Mouse (Mus musculus): Measurements from ENCODE around the gene Smyd5.
"Not testable (repeated sequence)": the region's sequence is repeated elsewhere in the genome, so short reads cannot be mapped to it uniquely, and the experiment has no call there.

The Smyd5 gene

DNA sequence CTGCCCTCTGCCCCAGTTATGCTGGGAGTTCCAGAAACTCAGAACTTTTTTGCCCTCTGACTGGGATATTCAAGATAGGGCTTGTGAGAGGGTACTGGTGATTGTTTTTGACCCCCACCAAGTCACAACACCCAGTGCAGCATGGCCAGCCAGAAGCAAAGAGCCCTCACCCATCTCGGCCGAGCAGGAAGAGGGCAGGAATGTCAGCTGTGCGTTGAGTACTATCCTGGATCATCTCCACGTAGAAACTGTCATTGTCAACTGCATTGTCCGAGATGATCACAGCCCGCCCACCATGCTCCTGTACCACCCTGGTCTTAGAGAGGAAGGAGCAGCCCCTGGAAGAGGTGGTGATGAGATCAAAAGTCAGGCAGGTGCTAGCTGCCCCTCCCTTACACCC, 15.6 kb downstream of the Smyd5 start:
- no peak for DNase-seq (ENCODE audit: low spot score in 2 of 2)

DNA sequence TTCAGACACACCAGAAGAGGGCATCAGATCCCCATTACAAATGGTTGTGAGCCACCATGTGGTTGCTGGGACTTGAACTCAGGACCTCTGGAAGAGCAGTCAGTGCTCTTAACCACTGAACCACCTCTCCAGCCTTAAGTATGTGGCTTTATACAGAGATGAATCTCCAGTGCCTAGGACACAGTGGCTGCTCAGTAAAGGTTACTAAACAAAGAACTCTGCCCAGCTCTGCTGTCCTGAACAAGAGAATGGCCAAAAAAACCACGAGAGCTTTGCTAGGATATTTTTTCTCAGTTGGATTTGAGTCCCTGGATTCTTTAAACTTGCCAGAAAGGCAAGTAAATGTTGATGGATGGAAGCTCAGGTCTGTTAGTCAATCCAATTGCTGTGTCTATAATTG, 18.4 kb downstream of the Smyd5 start:
- not testable (repeated sequence) for DNase-seq (ENCODE audit: low spot score in 2 of 2)

DNA sequence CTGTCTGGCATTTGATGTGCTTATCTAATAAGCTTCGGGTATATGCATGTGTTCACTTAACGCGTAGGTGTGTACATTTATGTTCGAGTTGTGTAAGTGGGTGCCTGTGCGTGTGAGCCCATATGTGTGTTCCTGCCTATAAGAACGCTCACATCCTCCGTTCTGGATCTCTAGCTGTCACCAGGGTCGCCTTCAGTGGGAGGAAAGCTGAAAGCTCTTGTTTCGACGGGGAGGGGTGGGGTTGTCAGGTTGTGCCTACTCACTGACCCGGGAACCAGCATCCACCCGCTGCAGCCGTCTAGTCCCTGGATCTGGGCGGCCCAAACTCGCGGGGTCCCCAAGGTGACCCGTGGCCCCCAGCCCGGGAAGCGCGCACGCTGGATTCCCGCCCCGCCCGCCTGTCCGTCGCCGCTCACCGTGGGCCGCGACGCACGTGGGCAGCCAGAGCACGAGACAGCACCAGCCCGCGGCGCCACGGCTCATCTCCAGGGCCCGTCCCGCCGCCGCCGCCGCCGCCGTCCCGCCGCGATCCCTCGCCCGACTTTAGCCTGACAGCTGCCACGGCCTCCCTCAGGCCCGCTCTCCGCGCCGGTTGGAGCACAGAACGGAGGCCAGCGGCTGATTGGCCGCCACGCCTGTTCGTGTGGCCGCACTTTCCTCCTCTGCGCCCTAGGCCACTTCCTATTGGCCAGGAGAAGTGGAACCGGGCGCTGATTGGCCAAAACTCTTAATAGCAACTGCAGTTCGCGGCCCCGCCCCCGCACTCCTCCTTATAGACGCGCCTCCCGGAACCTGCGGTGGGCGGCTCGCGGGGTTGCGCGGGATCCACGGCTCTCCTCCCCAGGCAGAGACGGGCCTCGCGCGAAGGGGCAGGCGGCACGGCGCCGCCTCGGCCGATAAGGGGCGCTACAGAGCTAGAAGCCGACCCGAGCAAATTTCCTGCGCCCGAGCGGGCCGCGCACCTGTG, 19.2 kb downstream of the Smyd5 start, which contains the start of gene Cct7:
Gene Cct7 (plus strand): TSS at position 818 of the 967 bp plus-strand sequence.
- DNase-seq (ENCODE audit: low spot score in 2 of 2), result peak; percentile 96 to 99

DNA sequence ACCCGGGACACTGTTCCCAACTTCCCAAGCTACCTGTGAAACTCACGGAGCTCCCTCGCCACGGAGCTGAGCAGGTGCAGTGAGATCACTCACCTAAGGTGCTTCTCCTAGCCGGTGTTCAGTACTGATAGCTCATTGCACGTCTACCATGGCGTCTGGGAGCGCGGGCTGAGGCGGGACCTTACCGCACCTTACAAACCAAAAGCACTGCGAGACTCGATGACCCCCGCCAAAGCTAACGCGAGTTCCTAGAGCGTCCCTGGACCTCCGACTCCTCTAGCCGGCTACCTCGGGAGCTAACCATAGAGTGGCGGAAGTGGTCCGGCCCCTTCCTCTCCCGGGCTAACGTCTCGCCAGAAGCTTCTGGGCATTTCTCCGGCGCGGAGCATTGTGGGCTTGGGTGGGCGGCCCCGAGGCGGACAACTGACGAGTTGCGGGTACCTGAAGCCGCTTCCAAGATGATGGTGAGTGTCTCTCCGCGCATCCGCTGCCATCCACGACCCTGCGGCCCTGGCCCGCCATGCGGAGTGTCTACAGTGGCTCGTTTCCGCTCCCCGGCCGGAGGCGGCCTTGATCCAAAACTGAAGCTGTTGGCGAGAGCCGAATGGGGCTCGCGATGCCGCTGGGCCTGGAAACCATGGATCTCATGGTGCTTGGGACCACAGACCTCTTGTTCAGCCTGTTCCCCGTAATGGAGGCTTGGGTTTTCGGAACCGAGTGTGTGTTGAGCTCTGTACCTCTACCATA, 20.0 kb downstream of the Smyd5 start, which contains the start of gene Pradc1:
Gene Pradc1 (minus strand): TSS at position 307 of the 747 bp plus-strand sequence.
- DNase-seq (ENCODE audit: low spot score in 2 of 2), result peak; percentile 97 to 98

DNA sequence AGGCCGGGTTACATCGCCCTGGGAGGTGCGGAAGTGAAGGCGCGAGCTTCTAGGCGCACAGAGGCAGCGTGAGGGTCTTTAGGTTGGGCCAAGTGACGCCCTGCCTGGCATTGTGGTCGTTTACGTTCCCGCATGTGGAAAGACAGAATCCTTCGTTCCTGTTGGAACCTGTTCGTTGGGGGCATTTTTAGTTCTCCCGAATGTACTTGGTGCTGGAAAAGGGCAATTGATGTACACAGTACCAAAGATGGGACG, 20.5 kb downstream of the Smyd5 start:
- no peak for DNase-seq (ENCODE audit: low spot score in 2 of 2)

DNA sequence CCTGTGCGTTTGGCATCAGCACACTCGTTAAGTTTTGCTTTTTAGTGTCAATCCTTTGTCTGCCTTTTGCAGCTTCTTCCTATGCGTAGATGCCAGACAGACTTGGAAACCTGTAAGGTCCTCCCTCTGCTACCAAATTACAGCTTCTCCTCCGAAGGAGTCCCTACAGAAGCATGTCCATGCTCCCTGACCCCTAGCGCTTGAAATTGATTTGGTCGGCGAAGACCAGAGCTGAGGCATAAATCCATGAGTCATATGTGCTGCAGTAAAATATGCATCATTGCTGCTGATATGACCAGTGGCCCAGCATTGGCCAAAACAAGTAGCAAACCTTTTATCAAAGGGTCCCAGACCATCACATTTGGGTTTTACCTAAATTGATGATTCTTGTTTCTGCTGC, 21.0 kb downstream of the Smyd5 start:
- DNase-seq (ENCODE audit: low spot score in 2 of 2), result peak in 1 of 2 experiments; percentile 7

DNA sequence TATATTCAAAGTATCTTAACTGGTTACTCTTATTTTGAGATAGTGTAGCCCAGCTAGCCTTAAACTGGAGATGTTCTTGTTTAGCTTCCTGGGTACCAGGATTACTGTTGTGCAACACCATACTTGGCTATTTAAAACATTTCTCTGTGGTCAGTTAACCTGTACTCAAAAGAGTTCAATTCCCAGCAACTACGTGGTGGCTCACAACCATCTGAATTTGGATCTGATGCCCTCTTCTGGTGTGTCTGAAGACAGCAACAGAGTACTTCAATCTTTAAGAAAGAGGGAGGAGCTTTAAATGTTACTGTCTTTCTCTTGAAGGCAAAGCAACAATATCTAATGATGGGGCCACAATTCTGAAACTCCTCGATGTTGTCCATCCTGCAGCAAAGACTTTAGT, 27.8 kb downstream of the Smyd5 start:
- no peak for DNase-seq (ENCODE audit: low spot score in 2 of 2)

DNA sequence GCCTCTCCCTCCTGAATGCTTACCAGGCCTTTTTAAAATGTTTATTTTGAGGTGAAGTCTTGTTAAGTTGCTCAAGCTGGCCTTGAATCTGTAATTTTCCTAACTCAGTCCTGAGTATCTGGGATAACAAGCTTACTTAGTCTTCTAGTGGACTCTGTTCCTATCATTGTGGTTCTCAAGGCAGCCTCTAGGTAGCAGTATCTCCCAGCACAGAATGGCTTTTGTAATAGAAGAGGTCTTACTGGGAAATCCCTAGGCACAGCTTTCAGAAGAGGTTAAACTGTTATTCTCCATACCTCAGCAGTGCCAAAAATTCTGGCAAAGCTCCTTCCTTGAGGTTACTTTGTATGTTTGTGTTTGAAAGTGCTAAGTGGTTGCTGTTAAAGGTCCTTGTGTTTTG, 33.6 kb downstream of the Smyd5 start:
- DNase-seq (ENCODE audit: low spot score in 2 of 2), result no peak

DNA sequence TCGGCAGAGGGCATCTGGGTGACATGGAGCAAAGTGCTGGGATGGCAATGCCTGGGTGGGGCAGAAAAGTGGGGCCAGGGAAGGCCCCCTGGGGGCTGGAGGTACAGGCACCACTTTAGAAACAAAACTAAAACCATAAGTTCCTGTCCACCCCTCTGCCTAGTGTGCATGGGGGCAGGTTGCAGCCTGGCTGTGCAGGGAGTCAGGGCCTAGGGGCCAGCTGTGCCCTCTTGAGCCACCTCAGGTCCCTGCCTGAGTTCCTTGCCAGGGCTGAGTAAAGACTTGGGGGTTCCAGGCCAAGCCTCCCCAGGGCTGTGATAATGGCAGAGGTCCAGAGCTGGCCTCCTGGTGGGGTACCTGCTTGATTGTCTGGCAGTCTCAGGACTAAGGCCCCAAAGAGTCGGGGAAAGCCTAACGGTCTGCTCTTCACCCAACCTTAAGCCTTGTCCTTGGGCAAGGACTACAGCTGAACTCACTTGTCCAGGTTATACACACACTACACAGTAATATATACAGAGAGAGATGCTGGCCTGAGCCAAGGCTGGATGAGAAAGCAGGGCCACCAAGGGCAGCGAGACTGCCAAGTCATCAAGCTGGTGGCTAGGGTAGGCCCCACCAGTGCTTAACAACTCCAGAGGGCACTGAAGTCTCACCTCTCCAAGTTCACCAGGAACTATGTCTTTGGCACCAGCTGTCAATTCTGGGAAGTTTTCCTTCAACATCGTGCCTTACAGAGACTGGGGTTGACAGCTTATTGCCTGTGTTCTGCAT, 38.1 kb downstream of the Smyd5 start:
- no peak for DNase-seq (ENCODE audit: low spot score in 2 of 2)

DNA sequence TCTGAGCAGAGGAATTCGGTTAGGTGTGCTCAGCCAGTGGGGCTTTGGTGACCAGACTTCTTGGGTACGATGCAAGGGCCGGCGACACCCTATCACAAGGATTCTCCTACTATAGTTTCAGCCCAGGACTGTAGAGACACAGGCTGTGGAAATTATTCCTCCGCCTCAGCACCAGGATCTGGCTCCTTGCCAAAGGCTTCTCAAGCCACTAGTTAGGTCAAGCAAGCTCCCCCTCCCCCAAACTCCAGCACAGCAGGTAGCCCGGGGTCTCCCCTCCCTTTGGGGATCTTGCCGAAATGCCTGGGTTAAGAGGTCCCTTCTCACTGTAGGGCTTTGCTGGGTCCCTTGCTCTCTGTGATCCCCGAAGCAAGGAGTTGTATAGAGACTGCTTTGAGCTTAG, 40.2 kb downstream of the Smyd5 start:
- DNase-seq (ENCODE audit: low spot score in 2 of 2), result no peak

DNA sequence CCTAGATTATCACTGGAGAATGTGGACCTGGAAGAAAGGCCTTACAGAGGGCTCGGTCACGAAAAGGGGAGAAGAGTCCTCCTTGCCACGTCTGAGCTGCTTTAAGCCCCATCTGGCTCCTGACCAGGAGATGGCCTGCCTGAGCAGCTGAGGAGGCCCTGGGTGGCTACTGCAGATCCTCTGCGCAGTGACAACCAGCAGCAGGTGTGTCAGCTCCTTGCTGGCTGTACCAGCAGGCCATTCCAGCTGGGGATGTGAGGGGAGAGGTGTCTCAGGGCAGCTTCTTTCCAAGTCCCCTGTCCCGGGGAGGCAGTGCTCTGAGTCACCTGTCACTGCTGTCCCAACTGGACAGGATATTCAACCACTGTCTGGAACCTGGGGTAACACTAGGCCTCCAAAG, 40.8 kb downstream of the Smyd5 start:
- DNase-seq (ENCODE audit: low spot score in 2 of 2), result no peak

DNA sequence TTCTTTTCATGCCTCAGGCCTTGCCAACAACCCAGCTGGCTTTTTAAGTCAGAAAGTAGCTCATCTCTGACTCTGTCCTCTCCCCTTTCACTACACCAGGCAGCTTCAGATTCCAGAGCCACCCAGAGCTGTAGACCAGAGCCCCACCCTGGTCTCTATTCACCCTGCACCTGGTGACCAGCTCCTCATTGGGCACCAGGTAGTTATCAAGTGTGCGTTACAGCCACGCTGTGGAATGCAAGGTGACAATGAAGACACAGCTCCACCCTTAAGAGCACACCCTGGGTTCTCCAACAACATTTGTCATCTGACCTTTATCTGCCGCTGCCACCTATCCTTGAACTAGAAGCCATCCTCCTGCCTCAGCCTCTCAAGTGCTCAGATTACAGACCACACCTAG, 43.8 kb downstream of the Smyd5 start:
- no peak for DNase-seq (ENCODE audit: low spot score in 2 of 2)

DNA sequence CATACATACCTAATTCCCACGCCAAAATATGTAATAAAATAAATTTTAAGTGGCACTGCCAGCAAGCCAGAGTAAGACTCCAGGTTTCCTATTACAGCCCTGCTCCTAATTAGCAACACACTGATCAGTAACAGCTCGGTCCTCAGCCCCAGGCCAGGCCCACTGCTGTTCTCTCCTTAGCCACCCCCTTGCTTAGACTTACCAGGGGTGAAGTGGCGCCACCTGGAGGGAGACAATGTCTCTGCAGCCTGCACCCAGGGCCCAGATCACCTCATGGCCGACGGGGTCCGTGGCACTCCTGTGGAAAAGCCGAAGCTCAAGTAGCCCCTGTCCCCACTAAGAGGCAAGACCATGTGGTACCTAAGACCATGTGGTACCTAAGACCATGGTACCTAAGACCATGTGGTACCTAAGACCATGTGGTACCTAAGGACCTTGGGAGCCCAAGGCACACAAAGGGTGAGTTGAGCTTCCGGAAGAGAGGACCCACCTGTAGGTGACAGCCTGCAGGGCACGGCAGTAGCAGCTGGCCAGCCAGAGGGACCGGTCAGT, 45.7 kb downstream of the Smyd5 start:
- DNase-seq (ENCODE audit: low spot score in 2 of 2), result no peak

DNA sequence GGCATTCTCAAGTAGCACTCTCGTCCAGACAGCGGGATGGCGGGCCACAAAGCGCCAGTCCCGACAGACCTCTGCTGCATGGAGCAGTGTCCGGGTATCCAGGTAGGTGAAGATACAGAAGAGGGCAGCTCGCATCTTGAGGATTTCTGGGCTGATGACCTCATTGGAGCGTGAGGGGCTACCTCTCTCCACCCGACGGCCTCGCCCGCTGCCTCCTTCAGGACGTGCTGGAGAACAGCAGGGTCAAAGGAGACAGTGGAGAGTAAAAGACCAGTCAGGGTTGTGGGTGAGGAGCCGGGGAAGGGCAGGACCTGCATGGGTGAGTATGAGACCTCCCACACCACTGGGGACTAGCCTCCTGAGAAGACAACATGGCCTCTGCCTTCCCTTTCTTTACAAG, 46.6 kb downstream of the Smyd5 start:
- DNase-seq (ENCODE audit: low spot score in 2 of 2), result no peak

DNA sequence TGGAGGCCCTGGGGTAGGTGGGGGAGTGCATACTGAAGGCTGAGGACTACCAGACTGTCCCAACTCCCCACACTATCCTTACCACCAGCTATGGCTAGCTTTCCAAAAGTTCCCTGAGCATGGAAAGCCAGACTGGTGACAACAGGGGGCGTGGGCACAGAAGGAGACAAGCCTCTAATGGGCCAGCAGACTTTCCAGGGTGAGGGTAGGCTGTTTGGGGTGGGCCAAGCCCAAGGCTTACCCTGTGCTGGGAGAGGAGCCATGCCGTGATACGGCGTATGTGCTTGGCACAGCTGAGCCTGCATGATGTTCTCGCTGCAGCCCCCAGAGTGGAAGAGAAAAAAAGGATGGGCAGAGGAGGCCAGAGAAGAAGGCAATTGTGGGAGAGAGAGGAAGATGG, 48.2 kb downstream of the Smyd5 start:
- no peak for DNase-seq (ENCODE audit: low spot score in 2 of 2)

DNA sequence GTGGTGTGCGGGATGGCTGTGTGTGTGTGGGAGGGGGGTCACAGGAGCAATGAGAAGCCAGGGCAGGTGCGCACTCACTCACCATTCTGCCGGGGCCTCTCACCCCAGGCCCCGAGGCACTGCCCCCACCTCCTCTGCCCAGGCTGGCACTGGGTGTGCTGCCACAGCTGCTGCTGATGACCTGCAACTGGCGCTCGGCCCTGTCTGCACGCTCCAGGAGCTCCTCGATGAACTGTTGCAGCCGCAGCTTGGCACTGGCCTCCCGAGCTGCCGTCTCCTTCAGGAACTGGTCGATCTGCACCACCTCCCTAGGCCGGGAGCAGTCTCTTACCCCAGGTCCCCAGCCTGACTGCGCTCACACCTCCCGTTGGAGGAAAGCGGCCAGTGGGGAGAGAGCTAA, 48.9 kb downstream of the Smyd5 start:
- no peak for DNase-seq (ENCODE audit: low spot score in 2 of 2)

DNA sequence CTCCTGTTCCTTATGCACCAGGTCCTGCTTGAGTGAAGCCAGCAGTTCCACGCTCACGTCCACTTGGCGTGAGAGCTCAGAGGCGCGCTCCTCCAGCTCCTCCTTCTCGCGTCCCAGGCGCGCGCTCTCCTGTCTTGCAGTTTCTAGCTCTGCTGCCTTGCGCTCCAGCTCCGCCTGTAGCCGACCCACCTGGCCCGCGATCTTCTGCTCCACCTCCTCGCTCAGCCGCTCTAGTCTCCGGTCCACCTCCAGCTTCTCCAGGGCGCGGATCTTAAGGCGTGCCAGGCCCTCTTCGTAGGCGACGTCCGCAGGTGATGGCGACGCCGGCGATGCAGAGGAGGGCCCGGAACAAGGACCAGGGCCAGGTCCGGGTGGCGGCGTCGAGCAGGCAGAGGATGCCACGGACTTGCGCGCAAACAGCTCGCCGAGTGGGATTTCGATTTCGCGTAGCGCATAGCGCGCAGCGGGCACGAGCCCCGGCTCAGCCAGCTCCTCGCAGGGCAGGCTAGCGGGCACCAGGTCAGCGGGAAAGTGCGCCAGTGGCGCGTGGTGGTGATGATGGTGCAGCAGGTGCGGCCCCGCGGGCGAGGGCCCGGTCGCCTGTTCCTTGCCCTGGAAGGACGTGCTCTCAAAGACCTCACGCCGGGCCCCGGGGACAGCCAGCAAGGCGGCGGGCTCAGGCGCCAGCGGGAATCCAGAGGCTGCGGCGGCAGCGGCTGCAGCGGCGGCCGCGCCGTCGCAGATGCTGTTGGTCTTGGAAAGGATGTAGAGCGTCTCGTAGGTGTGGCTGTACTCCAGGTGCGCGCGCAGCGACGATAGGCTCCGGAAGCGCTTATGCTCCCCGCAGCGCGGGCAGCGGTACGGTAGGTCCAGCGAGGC, 52.3 kb downstream of the Smyd5 start:
- DNase-seq (ENCODE audit: low spot score in 2 of 2), result no peak

DNA sequence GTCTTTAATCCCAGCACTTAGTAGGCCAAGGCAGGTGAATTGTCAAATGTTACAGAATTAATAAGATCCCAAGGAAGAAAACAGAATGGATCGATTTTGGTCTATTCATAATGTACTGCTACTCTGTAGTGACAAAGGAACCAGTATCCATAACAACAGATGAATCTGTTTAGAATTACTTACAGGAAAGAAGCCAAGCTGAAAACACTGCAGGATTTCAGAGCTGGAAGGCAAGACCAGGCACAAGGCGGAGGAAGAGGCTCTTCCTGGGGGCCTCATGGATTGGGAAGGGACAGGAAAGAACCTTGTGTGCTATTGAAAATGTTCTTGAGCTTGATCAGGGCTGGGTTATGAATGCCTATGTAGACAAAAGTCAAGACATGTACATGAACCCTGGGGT, 53.9 kb downstream of the Smyd5 start:
- DNase-seq (ENCODE audit: low spot score in 2 of 2), result no peak

DNA sequence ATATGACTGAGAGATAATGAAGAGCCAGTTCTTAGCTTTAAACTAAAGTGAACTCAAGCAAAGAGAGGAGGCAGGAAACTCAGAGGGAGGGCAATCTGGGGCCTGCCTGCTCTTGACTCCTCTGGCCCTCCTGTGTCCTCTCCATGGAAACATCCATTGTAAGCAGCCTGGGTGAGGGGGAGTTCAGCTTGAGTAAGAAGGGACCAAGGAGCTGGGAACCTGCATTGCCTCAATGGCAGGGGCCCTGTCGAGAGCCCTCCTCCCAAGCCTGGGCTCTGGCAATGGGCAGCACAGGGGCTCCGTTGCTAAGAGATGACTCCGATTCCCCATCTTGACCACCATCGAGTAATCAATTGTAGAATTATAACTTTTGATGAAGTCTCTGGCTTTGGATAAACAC, 56.7 kb downstream of the Smyd5 start:
- no peak for DNase-seq (ENCODE audit: low spot score in 2 of 2)

DNA sequence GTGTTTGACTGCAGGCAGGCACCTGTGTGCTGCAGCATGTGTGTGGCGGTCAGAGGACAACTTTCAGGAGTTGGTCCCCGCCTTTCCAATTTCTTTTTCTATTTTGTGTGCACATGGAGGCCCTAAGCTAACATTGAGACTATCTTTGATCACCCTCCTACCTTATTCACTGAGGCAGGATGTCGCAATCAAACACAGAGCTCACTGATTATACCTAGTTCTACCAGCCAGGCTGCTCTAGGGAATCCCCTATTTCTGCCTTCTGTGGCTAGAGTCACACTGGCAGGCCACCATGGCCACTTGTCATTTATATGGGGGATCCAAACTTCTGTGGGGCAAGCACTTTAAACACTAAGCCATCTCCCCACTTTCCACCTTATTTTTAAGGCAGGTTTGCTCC, 57.9 kb downstream of the Smyd5 start:
- DNase-seq (ENCODE audit: low spot score in 2 of 2), result no peak

DNA sequence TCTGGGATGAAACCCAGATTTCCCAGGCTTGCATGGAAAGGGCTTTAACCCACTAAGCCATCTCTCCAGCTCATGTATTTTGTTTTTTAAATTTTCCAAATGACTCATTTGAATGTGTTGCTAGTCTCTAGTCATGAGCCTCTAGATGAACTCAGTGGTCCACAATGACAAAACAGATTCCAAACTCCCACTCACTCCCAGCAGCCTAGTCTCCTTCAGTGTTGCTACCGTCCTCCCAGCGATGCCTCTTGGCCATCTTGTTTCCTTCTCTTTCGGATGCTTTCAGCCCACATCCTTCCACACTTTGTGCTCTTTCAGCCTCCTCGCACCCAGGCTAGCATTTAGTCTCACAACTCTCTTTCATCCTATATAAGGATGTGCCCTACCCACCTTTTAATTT, 58.5 kb downstream of the Smyd5 start:
- DNase-seq (ENCODE audit: low spot score in 2 of 2), result no peak

Measured in urinary bladder, postnatal 36 days (tissue).